Mouse (Mus musculus): Measurements from ENCODE around the gene Zfp560. TPM values are rescaled to one million over a fixed set of nuclear protein-coding genes. Genes with fewer than 3 reads are reported as not detected.
"Not testable (repeated sequence)": the region's sequence is repeated elsewhere in the genome, so short reads cannot be mapped to it uniquely, and the experiment has no call there.

Gene Zfp560
- polyA plus RNA-seq, 1 experiment from 2014 or later: 37.1 TPM

- H3K27ac ChIP-seq (replicated peaks; ENCODE audit: low read depth, low read length): no peak overlapping the region
- H3K4me3 ChIP-seq (ENCODE audit: low read depth, low read length): no peak overlapping the region
- no peaks in the 10 kb centered on the region for H3K9me3 ChIP-seq (replicated peaks; ENCODE audit: control insufficient read depth, low read length)
- no peak overlapping the region for H3K9ac ChIP-seq (replicated peaks; ENCODE audit: low read length)
- no peaks in the 10 kb centered on the region for H3K4me1 ChIP-seq (ENCODE audit: control insufficient read depth, insufficient read depth, low read length)
- no peaks in the 10 kb centered on the region for H3K27me3 ChIP-seq (ENCODE audit: control insufficient read depth, insufficient read depth, low read length)
- ATAC-seq (replicated peaks; ENCODE audit: insufficient number of reproducible peaks, low FRiP score, low TSS enrichment, low read depth): no peak
- no peak overlapping the region for H3K4me2 ChIP-seq (ENCODE audit: low read depth, low read length)
- peaks cover 3% of the 10 kb centered on the region for H3K36me3 ChIP-seq (replicated peaks; ENCODE audit: control insufficient read depth, insufficient read depth, low read depth, low read length)
- no peak for DNase-seq (ENCODE audit: low spot score)
- WGBS: 91% methylated on average over 4 of the region's 4 CpGs
Measured at GRCm38 (mm10) chr9:20348501-20348900, 36.5 kb downstream of the Zfp560 start.

GRCm38 (mm10) chr9:20335994-20336393 is 49.0 kb downstream of the Zfp560 start, which contains the start of gene Olfr18:
Gene Olfr18 (minus strand): TSS chr9:20336094.
- no peak within 1 kb of the TSS for H3K27ac ChIP-seq (replicated peaks; ENCODE audit: low read depth, low read length)
- H3K9ac ChIP-seq (replicated peaks; ENCODE audit: low read length): no peak within 1 kb of the TSS
- H3K4me3 ChIP-seq (ENCODE audit: low read depth, low read length): no peak within 1 kb of the TSS
- no peaks in the 10 kb centered on the region for H3K4me1 ChIP-seq (ENCODE audit: control insufficient read depth, insufficient read depth, low read length)
- no peak for ATAC-seq (replicated peaks; ENCODE audit: insufficient number of reproducible peaks, low FRiP score, low TSS enrichment, low read depth)
- DNase-seq (ENCODE audit: low spot score): no peak
- H3K9me3 ChIP-seq (replicated peaks; ENCODE audit: control insufficient read depth, low read length): no peaks in the 10 kb centered on the region; the same call in 1 of the 2 replicates
- no peaks in the 10 kb centered on the region for H3K27me3 ChIP-seq (ENCODE audit: control insufficient read depth, insufficient read depth, low read length)
- H3K4me2 ChIP-seq (ENCODE audit: low read depth, low read length): no peak within 1 kb of the TSS
- H3K36me3 ChIP-seq (replicated peaks; ENCODE audit: control insufficient read depth, insufficient read depth, low read depth, low read length): no peaks in the 10 kb centered on the region

- no peaks in the 10 kb centered on the region for H3K27me3 ChIP-seq (ENCODE audit: control insufficient read depth, insufficient read depth, low read length)
Measured at GRCm38 (mm10) chr9:20298232-20298631, 86.7 kb downstream of the Zfp560 start, which contains the start of gene Olfr873. Gene Olfr873 (plus strand): TSS chr9:20298532.

GRCm38 (mm10) chr9:20295562-20295961 is 89.4 kb downstream of the Zfp560 start:
- not testable (repeated sequence) for H3K4me3 ChIP-seq (ENCODE audit: low read depth, low read length); H3K9ac ChIP-seq (replicated peaks; ENCODE audit: low read length); DNase-seq (ENCODE audit: low spot score); H3K36me3 ChIP-seq (replicated peaks; ENCODE audit: control insufficient read depth, insufficient read depth, low read depth, low read length); H3K4me2 ChIP-seq (ENCODE audit: low read depth, low read length); H3K27ac ChIP-seq (replicated peaks; ENCODE audit: low read depth, low read length); H3K4me1 ChIP-seq (ENCODE audit: control insufficient read depth, insufficient read depth, low read length); ATAC-seq (replicated peaks; ENCODE audit: insufficient number of reproducible peaks, low FRiP score, low TSS enrichment, low read depth); H3K27me3 ChIP-seq (ENCODE audit: control insufficient read depth, insufficient read depth, low read length); H3K9me3 ChIP-seq (replicated peaks; ENCODE audit: control insufficient read depth, low read length)
- WGBS: 79% methylated on average over 5 of the region's 5 CpGs

More at GRCm38 (mm10) chr9:20298232-20298631, 86.7 kb downstream of the Zfp560 start, which contains the start of gene Olfr873:
- Histone ChIP-seq H3K4me2 (ENCODE audit: low read depth, low read length) (no peak within 1 kb of the TSS), H3K9me3 (replicated peaks; ENCODE audit: control insufficient read depth, low read length) (no peaks in the 10 kb centered on the region), H3K4me3 (ENCODE audit: low read depth, low read length) (no peak within 1 kb of the TSS), H3K9ac (replicated peaks; ENCODE audit: low read length) (no peak within 1 kb of the TSS), H3K36me3 (replicated peaks; ENCODE audit: control insufficient read depth, insufficient read depth, low read depth, low read length) (no peaks in the 10 kb centered on the region), H3K27ac (replicated peaks; ENCODE audit: low read depth, low read length) (no peak within 1 kb of the TSS), H3K4me1 (ENCODE audit: control insufficient read depth, insufficient read depth, low read length) (no peaks in the 10 kb centered on the region)
- 85% methylated on average over 1 of the region's 1 CpGs for WGBS
- DNase-seq (ENCODE audit: low spot score) (no peak), ATAC-seq (replicated peaks; ENCODE audit: insufficient number of reproducible peaks, low FRiP score, low TSS enrichment, low read depth) (no peak)

Other genes with a start within 250 kb of the Zfp560 start
- not detected in 2 replicates for gene Olfr870, start 211.1 kb downstream of the Zfp560 start, polyA plus RNA-seq (2014; fragmentation: Nextera tagmentation; extraction: Ambion mirVana)
- gene Olfr871, start 173.0 kb downstream of the Zfp560 start, polyA plus RNA-seq (2014; fragmentation: Nextera tagmentation; extraction: Ambion mirVana): not detected in 2 replicates
- not detected in 2 replicates for gene Olfr872, start 148.1 kb downstream of the Zfp560 start, polyA plus RNA-seq (2014; fragmentation: Nextera tagmentation; extraction: Ambion mirVana)
- not detected in 2 replicates for gene Olfr39, start 102.8 kb downstream of the Zfp560 start, polyA plus RNA-seq (2014; fragmentation: Nextera tagmentation; extraction: Ambion mirVana)
- not detected in 2 replicates for gene Olfr873, start 86.6 kb downstream of the Zfp560 start, polyA plus RNA-seq (2014; fragmentation: Nextera tagmentation; extraction: Ambion mirVana)
- 0.11 TPM in 1 of 2 replicates, not detected in the other for gene Olfr18, start 49.1 kb downstream of the Zfp560 start, polyA plus RNA-seq (2014; fragmentation: Nextera tagmentation; extraction: Ambion mirVana)
- gene Zfp26, start 75.0 kb upstream of the Zfp560 start, polyA plus RNA-seq (2014; fragmentation: Nextera tagmentation; extraction: Ambion mirVana): 31.2 and 34.6 TPM in 2 replicates
- 30.9 and 32.6 TPM in 2 replicates for gene Zfp426, start 107.6 kb upstream of the Zfp560 start, polyA plus RNA-seq (2014; fragmentation: Nextera tagmentation; extraction: Ambion mirVana)
- 147 and 154 TPM in 2 replicates for gene Zfp266, start 136.2 kb upstream of the Zfp560 start, polyA plus RNA-seq (2014; fragmentation: Nextera tagmentation; extraction: Ambion mirVana)
- 18.7 and 20.2 TPM in 2 replicates for gene Zfp846, start 196.1 kb upstream of the Zfp560 start, polyA plus RNA-seq (2014; fragmentation: Nextera tagmentation; extraction: Ambion mirVana)

All from embryonic facial prominence, embryonic 11.5 days (tissue).